Mouse (Mus musculus) CH12.LX (cell line): Measurements from ENCODE around the gene Scrt2. TPM values are rescaled to one million over a fixed set of nuclear protein-coding genes. Genes with fewer than 3 reads are reported as not detected.

Experiments
- DNase-seq: peaks from one replicate; pipeline ENCODE4 v3.0.0-alpha.2; 2013; ENCODE audit errors: extremely low read depth
- H3K27ac ChIP-seq: 2 replicates; pipeline ENCODE4 v1.5.1; 2012; ENCODE audit warnings: low read depth, mild to moderate bottlenecking, control low read depth, moderate library complexity; ENCODE audit not compliant: insufficient read depth
- H3K27me3 ChIP-seq: replicated peaks from 2 replicates; pipeline ENCODE3; 2012; ENCODE audit warnings: inconsistent platforms
- H3K36me3 ChIP-seq, 2 experiments: replicated peaks in 1 of 2; 2 replicates each; pipeline versions ENCODE3 to v1.6.1; 2012; ENCODE audit warnings: inconsistent platforms in 1 of 2, low read length in 1 of 2, mild to moderate bottlenecking in 1 of 2, mixed read lengths in 1 of 2, moderate library complexity in 1 of 2; ENCODE audit not compliant: control insufficient read depth in 1 of 2, insufficient read depth in 1 of 2
- H3K4me1 ChIP-seq, 2 experiments: 2 replicates each; pipeline ENCODE4 v1.6.1; 2012; ENCODE audit warnings: inconsistent platforms in 1 of 2, moderate library complexity in 1 of 2; ENCODE audit not compliant: insufficient read depth in 2 of 2, control insufficient read depth in 1 of 2
- H3K4me2 ChIP-seq: 2 replicates; pipeline ENCODE4 v1.6.1; 2012; ENCODE audit warnings: low read depth, mild to moderate bottlenecking, control low read depth; ENCODE audit not compliant: poor library complexity, insufficient read depth, severe bottlenecking
- H3K4me3 ChIP-seq, 3 experiments: fragments of 150-350 bp in 1 of 3; sonication (generic) in 1 of 3; replicated peaks in 1 of 3; 2 replicates each; pipeline versions ENCODE3 to v1.5.1; 2011 to 2012; ENCODE audit warnings: low read depth in 2 of 3, low read length in 2 of 3, mild to moderate bottlenecking in 2 of 3, moderate library complexity in 2 of 3, control low read depth in 1 of 3, improper control_type of control experiment in 1 of 3, inconsistent platforms in 1 of 3, mixed read lengths in 1 of 3; ENCODE audit not compliant: poor library complexity in 1 of 3
- H3K79me2 ChIP-seq: replicated peaks from 2 replicates; pipeline ENCODE4 v1.6.1; 2012; ENCODE audit warnings: mild to moderate bottlenecking, moderate library complexity; ENCODE audit not compliant: control insufficient read depth, poor library complexity, insufficient read depth, severe bottlenecking; ENCODE audit errors: extremely low read depth
- H3K9ac ChIP-seq: 2 replicates; pipeline ENCODE4 v1.6.1; 2012; ENCODE audit warnings: low read depth, mild to moderate bottlenecking, control low read depth, moderate library complexity; ENCODE audit not compliant: insufficient read depth
- H3K9me3 ChIP-seq: replicated peaks from 2 replicates; pipeline ENCODE3; 2012; ENCODE audit warnings: low read length, inconsistent platforms, mixed read lengths
- BHLHE40 ChIP-seq: IDR thresholded peaks from 2 replicates; pipeline ENCODE4 v1.6.1; 2011; ENCODE audit warnings: mild to moderate bottlenecking, low read depth, low read length, improper control_type of control experiment
- CHD1 ChIP-seq: IDR thresholded peaks from 2 replicates; pipeline ENCODE4 v1.6.1; 2012; ENCODE audit warnings: low read depth, low read length, improper control_type of control experiment, inconsistent platforms
- E2F4 ChIP-seq: IDR thresholded peaks from 2 replicates; pipeline ENCODE4 v1.6.1; 2011; ENCODE audit warnings: low read depth, low read length, improper control_type of control experiment; ENCODE audit not compliant: insufficient replicate concordance
- ELF1 ChIP-seq: IDR thresholded peaks from 2 replicates; pipeline ENCODE4 v1.6.1; 2014; ENCODE audit warnings: low read depth, mild to moderate bottlenecking, inconsistent platforms, low read length, improper control_type of control experiment
- EP300 ChIP-seq: IDR thresholded peaks from 2 replicates; pipeline ENCODE4 v1.6.1; 2011; ENCODE audit warnings: low read length, improper control_type of control experiment
- ETS1 ChIP-seq: conservative IDR thresholded peaks from 2 replicates; pipeline ENCODE4 v1.6.1; 2012; ENCODE audit warnings: low read depth, mild to moderate bottlenecking, inconsistent platforms, low read length, improper control_type of control experiment, moderate library complexity
- IRF4 ChIP-seq: IDR thresholded peaks from 2 replicates; pipeline ENCODE4 v1.6.1; 2014; ENCODE audit warnings: low read depth, mild to moderate bottlenecking, inconsistent platforms, low read length, improper control_type of control experiment
- JUN ChIP-seq: IDR thresholded peaks from 2 replicates; pipeline ENCODE4 v1.6.1; 2011; ENCODE audit warnings: low read depth, mild to moderate bottlenecking, low read length, improper control_type of control experiment, moderate library complexity; ENCODE audit not compliant: insufficient read depth
- KAT2A ChIP-seq: IDR thresholded peaks from 2 replicates; pipeline ENCODE4 v1.6.1; 2012; ENCODE audit warnings: low read length, improper control_type of control experiment, inconsistent platforms; ENCODE audit not compliant: insufficient replicate concordance
- MAX ChIP-seq: IDR thresholded peaks from 2 replicates; pipeline ENCODE4 v1.6.1; 2011; ENCODE audit warnings: low read length, improper control_type of control experiment
- MEF2A ChIP-seq: IDR thresholded peaks from 2 replicates; pipeline ENCODE4 v1.6.1; 2014; ENCODE audit warnings: low read depth, mild to moderate bottlenecking, inconsistent platforms, low read length, improper control_type of control experiment, borderline replicate concordance
- NELFE ChIP-seq: IDR thresholded peaks from 2 replicates; pipeline ENCODE4 v1.6.1; 2011; ENCODE audit warnings: low read depth, low read length, improper control_type of control experiment
- NRF1 ChIP-seq: IDR thresholded peaks from 2 replicates; pipeline ENCODE4 v1.6.1; 2014; ENCODE audit warnings: low read depth, mild to moderate bottlenecking, inconsistent platforms, low read length, improper control_type of control experiment, moderate library complexity
- POLR2AphosphoS2 ChIP-seq: IDR thresholded peaks from 2 replicates; pipeline ENCODE4 v1.6.1; 2011; ENCODE audit warnings: low read depth, low read length, improper control_type of control experiment
- SIN3A ChIP-seq: IDR thresholded peaks from 2 replicates; pipeline ENCODE4 v1.6.1; 2012; ENCODE audit warnings: low read length, improper control_type of control experiment, inconsistent platforms
- SMC3 ChIP-seq: IDR thresholded peaks from 2 replicates; pipeline ENCODE4 v1.6.1; 2011; ENCODE audit warnings: low read depth, low read length, improper control_type of control experiment
- TCF12 ChIP-seq: IDR thresholded peaks from 2 replicates; pipeline ENCODE4 v1.6.1; 2014; ENCODE audit warnings: low read depth, mild to moderate bottlenecking, inconsistent platforms, low read length, improper control_type of control experiment
- UBTF ChIP-seq: IDR thresholded peaks from 2 replicates; pipeline ENCODE4 v1.6.1; 2012; ENCODE audit warnings: low read depth, mild to moderate bottlenecking, inconsistent platforms, low read length, improper control_type of control experiment, moderate library complexity
- USF1 ChIP-seq: IDR thresholded peaks from 2 replicates; pipeline ENCODE4 v1.6.1; 2014; ENCODE audit warnings: low read depth, mild to moderate bottlenecking, inconsistent platforms, low read length, improper control_type of control experiment
- USF2 ChIP-seq: conservative IDR thresholded peaks from 2 replicates; pipeline ENCODE4 v1.6.1; 2011; ENCODE audit warnings: low read depth, low read length, improper control_type of control experiment
- ZC3H11A ChIP-seq: IDR thresholded peaks from 2 replicates; pipeline ENCODE4 v1.6.1; 2012; ENCODE audit warnings: low read depth, mild to moderate bottlenecking, inconsistent platforms, low read length, improper control_type of control experiment
- ZMIZ1 ChIP-seq: IDR thresholded peaks from 2 replicates; pipeline ENCODE4 v1.6.1; 2012; ENCODE audit warnings: low read depth, mild to moderate bottlenecking, inconsistent platforms, low read length, improper control_type of control experiment
- dilution Hi-C: fragments of 300-500 bp; cut with MboI; formaldehyde crosslinking; loops from 2 replicates; pipeline ENCODE4 v1.14.3; 2020; ENCODE audit warnings: low sequenced_read_pairs; ENCODE audit not compliant: extremely low pct_unique_long_range_greater_than_20kb, extremely low pct_ligation_motif_present
- in situ Hi-C: fragments of 300-500 bp; cut with MboI; formaldehyde crosslinking; loops from 3 replicates; pipeline ENCODE4 v1.14.3; 2019; ENCODE audit warnings: low sequenced_read_pairs, low pct_ligation_motif_present, low pct_unique_long_range_greater_than_20kb, mixed read lengths
- polyA plus RNA-seq: library from polyadenylated mRNA; unstranded; fragments of >175 nt; gene quantifications from 2 replicates; pipeline ENCODE4 v1.2.1, GENCODE M21; 2012; ENCODE audit warnings: low read depth; ENCODE audit not compliant: insufficient read length
- total RNA-seq, 2 experiments: library from RNA; depleted of rRNA; stranded (reverse); fragments of 300-350 nt in 1 of 2; fragments of >200 nt in 1 of 2; gene quantifications; 2 replicates each; pipeline ENCODE4 v1.2.3; 2012 to 2014

The Scrt2 gene
- total and polyA plus RNA-seq, 3 experiments, result not detected

- TF ChIP-seq E2F4, result no peak
- no peak for TF ChIP-seq BHLHE40
- no peak for TF ChIP-seq MAX
- TF ChIP-seq ZC3H11A, result no peak
- Histone ChIP-seq H3K4me2 (no peak overlapping the region), H3K4me3 (no peak overlapping the region), H3K79me2 (no peaks in the 10 kb centered on the region), H3K9me3 (no peaks in the 10 kb centered on the region), H3K27ac (no peak overlapping the region), H3K36me3 (no peaks in the 10 kb centered on the region), H3K9ac (no peak overlapping the region), H3K27me3 (peaks cover 77% of the 10 kb centered on the region), H3K4me1 (no peaks in the 10 kb centered on the region)
- no peak for DNase-seq
- in situ Hi-C loops (no loop called here), dilution Hi-C loops (no loop called here)
Measured at GRCm38 (mm10) chr2:152142571-152142970, 61.2 kb downstream of the Scrt2 start.

DNA sequence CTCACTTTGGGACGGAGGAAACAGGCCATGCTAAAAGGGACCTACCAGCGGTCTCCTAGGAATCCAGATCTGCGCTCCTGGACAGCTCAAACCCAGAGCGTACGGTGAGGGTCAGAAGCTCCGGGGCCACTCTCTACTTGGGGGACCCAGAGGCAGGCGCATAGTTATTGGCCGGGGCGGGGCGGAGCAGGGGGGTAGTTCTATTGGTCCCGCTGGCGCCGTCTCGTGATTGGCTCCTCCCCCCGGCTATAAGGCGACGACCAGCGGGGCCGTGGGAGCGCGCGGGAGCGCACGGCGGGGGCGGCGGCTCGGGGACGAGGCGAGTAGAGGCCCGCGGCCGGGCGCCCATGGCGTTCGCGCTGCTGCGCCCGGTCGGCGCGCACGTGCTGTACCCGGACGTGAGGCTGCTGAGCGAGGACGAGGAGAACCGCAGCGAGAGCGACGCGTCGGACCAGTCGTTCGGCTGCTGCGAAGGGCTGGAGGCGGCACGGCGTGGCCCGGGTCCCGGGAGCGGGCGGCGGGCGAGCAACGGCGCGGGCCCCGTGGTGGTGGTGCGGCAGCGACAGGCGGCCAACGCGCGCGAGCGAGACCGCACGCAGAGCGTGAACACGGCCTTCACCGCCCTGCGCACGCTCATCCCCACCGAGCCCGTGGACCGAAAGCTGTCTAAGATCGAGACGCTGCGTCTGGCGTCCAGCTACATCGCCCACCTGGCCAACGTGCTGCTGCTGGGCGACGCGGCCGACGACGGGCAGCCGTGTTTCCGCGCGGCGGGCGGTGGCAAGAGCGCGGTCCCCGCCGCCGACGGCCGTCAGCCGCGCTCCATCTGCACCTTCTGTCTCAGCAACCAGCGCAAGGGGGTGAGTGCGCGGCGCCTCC lies 62.2 kb downstream of the Scrt2 start, which contains the start of gene Tcf15:
Gene Tcf15, plus strand, starts transcription at position 283 of the 879 bp plus-strand sequence.
- no peaks in the 10 kb centered on the region for H3K4me1 ChIP-seq
- dilution Hi-C loops (no loop called here), in situ Hi-C loops (no loop called here)
- H3K79me2 ChIP-seq, result no peaks in the 10 kb centered on the region
- H3K27ac ChIP-seq, result no peak within 1 kb of the TSS
- H3K9me3 ChIP-seq, result no peaks in the 10 kb centered on the region
- DNase-seq, result no peak
- H3K4me3 ChIP-seq, result no peak within 1 kb of the TSS
- H3K4me2 ChIP-seq, result no peak within 1 kb of the TSS
- no peaks in the 10 kb centered on the region for H3K36me3 ChIP-seq
- TF ChIP-seq MEF2A, result no peak
- no peak within 1 kb of the TSS for H3K9ac ChIP-seq
- H3K27me3 ChIP-seq, result peaks cover 76% of the 10 kb centered on the region

GRCm38 (mm10) chr2:152144158-152144450 lies 62.8 kb downstream of the Scrt2 start:
- in situ Hi-C loops, result no loop called here
- peaks cover 77% of the 10 kb centered on the region for H3K27me3 ChIP-seq
- no peaks in the 10 kb centered on the region for H3K4me1 ChIP-seq
- no peaks in the 10 kb centered on the region for H3K36me3 ChIP-seq
- no peak overlapping the region for H3K27ac ChIP-seq
- H3K4me3 ChIP-seq, result no peak overlapping the region
- no peak overlapping the region for H3K4me2 ChIP-seq
- DNase-seq, result no peak
- no peak overlapping the region for H3K9ac ChIP-seq
- no peaks in the 10 kb centered on the region for H3K9me3 ChIP-seq
- no peaks in the 10 kb centered on the region for H3K79me2 ChIP-seq
- dilution Hi-C loops, result no loop called here
- TF ChIP-seq NRF1 (no peak), SMC3 (no peak), USF2 (no peak), CHD1 (no peak), IRF4 (no peak), JUN (no peak), ZMIZ1 (no peak), NELFE (no peak), ETS1 (no peak), BHLHE40 (no peak), EP300 (no peak), ELF1 (no peak), POLR2AphosphoS2 (no peak), SIN3A (no peak), UBTF (no peak), KAT2A (no peak), TCF12 (no peak), USF1 (no peak)
